Mouse (Mus musculus): Measurements from ENCODE around the gene Pcgf1.

GRCm38 (mm10) chr6:83103130-83103650 lies 25.5 kb downstream of the Pcgf1 start:
- TF ChIP-seq POLR2A (IDR thresholded peaks at IDR 0.05; ENCODE audit: borderline replicate concordance, low read depth, low read length) (no peak), CTCF (IDR thresholded peaks at IDR 0.05; ENCODE audit: low read depth, low read length) (no peak)

Data from bone marrow macrophage, adult 2 months (primary cell).